Comparison of ENCODE assay signal across 10 mouse cellular contexts in genomic region chr11:114165656-114166362, GRCm38 (mm10).
DNase-seq lines count a peak whose midpoint lies in the region; ATAC-seq lines count a peak whose summit lies in the region.
"Had no signal": no experiment of that assay in that cellular context is flagged by ENCODE, and none has a peak within 500 bp of the region (broad histone marks: within the 10 kb centered on the region; RNA-seq: fewer than 3 reads in every experiment).

No protein-coding gene starts in this region.

- intact Hi-C loops in left cerebral cortex, postnatal 10 days (cut with DNase I): no loop called here

- 23% methylated on average over 23 of the region's 23 CpGs for WGBS in kidney, embryonic 14.5 days
- 33% methylated on average over 23 of the region's 23 CpGs for WGBS in midbrain, embryonic 13.5 days

- H3K27ac ChIP-seq in kidney, embryonic 14.5 days (ENCODE audit: low read depth, low read length): no peak overlapping the region
- peak overlapping the region; percentile 35 for H3K27ac ChIP-seq in midbrain, embryonic 13.5 days

- no peak overlapping the region for H3K4me3 ChIP-seq in kidney, embryonic 14.5 days (ENCODE audit: low read length)
- H3K4me3 ChIP-seq in midbrain, embryonic 13.5 days (replicated peaks): no peak overlapping the region

- H3K36me3 ChIP-seq in kidney, embryonic 14.5 days (ENCODE audit: control insufficient read depth, insufficient read depth, low read length): no peaks in the 10 kb centered on the region
- H3K36me3 ChIP-seq in midbrain, embryonic 13.5 days: no peaks in the 10 kb centered on the region
- H3K36me3 ChIP-seq: G1E had no signal

- H3K9ac ChIP-seq in kidney, embryonic 14.5 days (ENCODE audit: low read depth, low read length): no peak overlapping the region
- H3K9ac ChIP-seq in midbrain, embryonic 13.5 days (replicated peaks): 0 out of 2 replicates have a peak overlapping the region, but pooled peaks have one; percentile 2

- DNase-seq in kidney, postnatal 25 days: no peak
- DNase-seq in embryo, embryonic 10.5 days (ENCODE audit: low spot score): peak; percentile 71
- peak; percentile 40 for DNase-seq in forelimb bud, embryonic 11.5 days (ENCODE audit: low read depth, low spot score)
- no peak for DNase-seq in layer of hippocampus, adult 11-12 months (ENCODE audit: low spot score)
- no peak for DNase-seq in left cerebral cortex, postnatal 10 days (ENCODE audit: extremely low spot score in 1 of 2, low spot score in 2 of 2)
- no peak for DNase-seq in Muller cell, postnatal 12 days (ENCODE audit: inconsistent ontology term)
- DNase-seq: cerebellum, adult 11 months had no signal

- ATAC-seq in kidney, embryonic 14.5 days (ENCODE audit: low FRiP score, low TSS enrichment): peak; percentile 53
- peak; percentile 67; the same call in 1 of the 2 replicates for ATAC-seq in midbrain, embryonic 13.5 days

- peaks cover 20% of the 10 kb centered on the region; the same call in 1 of the 2 replicates for H3K4me1 ChIP-seq in kidney, embryonic 14.5 days (ENCODE audit: control insufficient read depth, insufficient read depth, low read length)
- H3K4me1 ChIP-seq in midbrain, embryonic 13.5 days (replicated peaks): peaks cover 9% of the 10 kb centered on the region

- no peaks in the 10 kb centered on the region for H3K9me3 ChIP-seq in kidney, embryonic 14.5 days (ENCODE audit: control insufficient read depth, low read length)
- no peaks in the 10 kb centered on the region for H3K9me3 ChIP-seq in midbrain, embryonic 13.5 days

- peak overlapping the region; percentile 6 for H3K4me2 ChIP-seq in kidney, embryonic 14.5 days (replicated peaks; ENCODE audit: low read depth, low read length)
- H3K4me2 ChIP-seq in midbrain, embryonic 13.5 days (replicated peaks): peak overlapping the region; percentile 21

- H3K27me3 ChIP-seq in kidney, embryonic 14.5 days (ENCODE audit: control insufficient read depth, insufficient read depth, low read length): peaks cover 5% of the 10 kb centered on the region; the same call in 1 of the 2 replicates
- peaks cover 6% of the 10 kb centered on the region; the same call in 1 of the 2 replicates for H3K27me3 ChIP-seq in midbrain, embryonic 13.5 days

Comparison
In these comparisons a context has a peak if more than half of its experiments do, and no peak if none do; other contexts are left out.
1. DNase-seq: peak in embryo, embryonic 10.5 days (single experiment) and forelimb bud, embryonic 11.5 days (single experiment); none in kidney, postnatal 25 days (0 of 2), layer of hippocampus, adult 11-12 months (single experiment), left cerebral cortex, postnatal 10 days (0 of 2) and Muller cell, postnatal 12 days (single experiment).